Mouse (Mus musculus) layer of hippocampus, adult 9-10 months (tissue): ENCODE results near the gene Ppp1r35.
"Not testable (repeated sequence)": the region's sequence is repeated elsewhere in the genome, so short reads cannot be mapped to it uniquely, and the experiment has no call there.

Experiments used
- DNase-seq: peaks from one replicate; pipeline ENCODE4 v3.0.0; 2022; ENCODE audit warnings: low spot score

Gene Ppp1r35

DNA sequence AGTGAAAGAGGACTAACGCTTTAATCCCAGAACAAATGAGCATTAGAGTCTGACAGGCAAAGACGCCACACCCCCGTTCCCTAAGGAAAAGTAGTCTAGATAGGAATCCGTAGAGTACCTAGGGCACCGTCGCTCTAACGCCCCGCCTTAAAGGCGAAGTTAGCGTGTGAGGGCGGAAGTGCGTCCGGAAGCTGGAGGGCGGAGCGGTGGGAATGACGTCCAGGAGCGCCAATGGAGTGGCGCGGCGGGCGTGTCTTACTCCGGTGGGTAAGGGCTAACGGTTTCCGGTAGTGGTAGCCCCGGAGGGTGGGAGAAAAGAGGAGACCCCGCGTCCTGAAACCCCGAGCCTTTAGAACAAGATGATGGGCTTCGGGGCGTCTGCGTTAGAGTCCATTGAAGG, at the start of gene Ppp1r35:
Ppp1r35 (plus strand) TSS at position 215 of the 400 bp plus-strand sequence.
- DNase-seq: peak; percentile 89

DNA sequence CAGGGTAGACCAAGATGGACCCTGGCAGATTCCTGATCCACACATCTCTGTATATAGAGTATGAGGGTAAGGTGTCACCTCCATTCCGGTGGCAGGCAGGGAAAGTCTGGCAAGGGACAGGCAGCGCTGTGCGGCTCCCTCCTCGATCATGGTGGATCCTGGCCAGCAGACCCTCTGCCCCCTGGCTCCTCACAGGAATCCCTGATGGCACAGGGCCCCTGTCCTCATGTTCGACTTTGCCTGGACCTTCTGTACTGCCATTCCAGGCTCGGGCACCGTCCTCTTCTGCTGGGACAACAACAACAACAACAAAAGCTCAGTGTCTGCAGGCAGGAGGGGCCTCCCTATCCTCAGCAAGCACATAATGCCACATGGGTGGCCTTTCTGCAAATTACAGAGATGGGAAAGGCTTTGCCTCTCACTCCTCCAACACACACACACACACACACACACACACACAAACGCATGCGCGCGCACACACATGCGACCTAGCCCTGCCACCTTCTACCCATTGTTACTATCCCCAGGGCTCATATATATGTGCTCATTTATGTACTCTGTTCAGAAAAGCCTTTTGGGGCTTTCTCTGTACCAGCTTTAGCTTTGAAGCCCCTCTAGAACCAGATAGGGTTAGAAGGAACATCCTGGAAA, 44.9 kb upstream of the Ppp1r35 start:
- no peak for DNase-seq

DNA sequence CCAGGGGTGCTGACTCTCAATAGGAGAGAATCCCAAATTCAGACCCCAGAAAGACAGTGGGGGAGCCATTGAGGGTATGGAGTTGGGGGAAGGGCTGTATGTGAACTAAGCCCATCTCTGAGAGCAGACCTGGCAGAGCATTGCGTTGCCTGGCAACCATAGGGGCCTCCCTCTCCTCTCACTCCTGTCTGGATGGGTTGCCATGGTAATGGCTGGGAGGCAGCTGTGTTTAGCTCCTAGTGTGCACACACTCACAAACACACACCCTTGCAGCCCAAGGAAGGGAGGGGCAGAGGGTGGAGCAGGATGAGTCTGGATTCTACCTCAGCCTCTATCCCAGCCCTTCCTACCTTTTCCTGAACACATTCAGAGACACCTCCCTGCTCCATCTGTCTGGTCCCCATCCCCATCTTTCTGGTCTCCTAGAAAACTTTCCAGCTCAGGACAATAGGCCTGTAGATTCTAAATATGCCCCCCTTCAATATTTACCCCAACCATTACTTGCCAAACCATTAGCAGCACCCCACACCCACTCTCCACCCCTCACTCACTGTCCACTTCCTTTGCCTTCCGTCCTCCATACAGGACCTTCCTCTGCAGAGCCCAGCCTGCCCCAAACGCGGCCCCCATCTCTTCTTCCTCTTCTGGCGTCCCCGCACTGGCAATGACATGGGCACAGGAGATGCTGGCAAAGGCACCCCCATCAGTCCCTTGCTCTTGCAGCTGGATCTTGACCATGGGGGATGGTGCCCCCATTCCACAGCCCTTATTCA, 44.2 kb upstream of the Ppp1r35 start:
- no peak for DNase-seq

DNA sequence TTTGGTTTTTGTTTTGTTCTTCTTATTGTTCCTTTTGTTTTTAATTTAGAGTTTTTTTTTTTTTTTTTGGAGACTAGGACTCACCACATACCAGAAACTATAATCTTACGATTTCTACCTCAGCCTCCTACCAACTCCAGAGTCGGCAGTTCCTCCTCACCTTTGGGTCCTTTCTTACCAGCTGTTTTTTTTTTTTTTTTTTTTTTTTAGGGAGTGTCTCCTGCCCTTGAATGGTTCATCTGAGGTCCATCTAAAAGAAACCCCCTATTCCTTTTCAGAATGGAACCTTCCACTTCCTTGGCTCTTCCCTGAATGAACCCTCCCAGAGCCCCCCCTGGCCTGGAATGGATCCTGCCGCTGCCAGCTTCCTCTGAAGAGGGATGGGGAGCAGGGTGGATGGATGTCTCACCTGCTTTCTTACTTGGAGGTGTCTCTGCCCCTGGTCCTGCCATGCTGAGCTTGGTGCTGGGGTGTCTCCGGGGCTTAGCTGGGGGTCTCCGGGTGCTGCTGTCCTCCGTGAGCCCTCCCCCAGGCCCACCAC, 41.2 kb upstream of the Ppp1r35 start:
- no peak for DNase-seq

DNA sequence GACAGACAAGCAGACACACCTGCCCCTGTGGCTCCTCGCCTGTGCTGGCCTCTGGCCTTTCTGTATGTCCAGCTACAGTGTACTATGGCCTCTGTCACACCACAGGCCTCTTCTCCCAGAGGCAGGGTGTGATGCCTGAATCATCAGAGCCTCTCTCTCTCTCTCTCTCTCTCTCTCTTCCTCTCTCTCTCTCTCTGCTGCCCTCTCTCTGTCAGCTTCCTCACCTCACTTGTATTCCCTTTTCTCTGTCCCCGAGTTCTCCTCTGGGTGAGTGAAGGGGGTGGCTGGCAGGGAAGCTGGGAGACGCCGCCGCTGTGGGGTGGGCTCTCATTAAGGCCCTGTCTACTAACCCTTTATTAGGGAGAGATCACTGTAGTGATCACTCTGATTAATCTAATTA, 40.1 kb upstream of the Ppp1r35 start:
- no peak for DNase-seq

DNA sequence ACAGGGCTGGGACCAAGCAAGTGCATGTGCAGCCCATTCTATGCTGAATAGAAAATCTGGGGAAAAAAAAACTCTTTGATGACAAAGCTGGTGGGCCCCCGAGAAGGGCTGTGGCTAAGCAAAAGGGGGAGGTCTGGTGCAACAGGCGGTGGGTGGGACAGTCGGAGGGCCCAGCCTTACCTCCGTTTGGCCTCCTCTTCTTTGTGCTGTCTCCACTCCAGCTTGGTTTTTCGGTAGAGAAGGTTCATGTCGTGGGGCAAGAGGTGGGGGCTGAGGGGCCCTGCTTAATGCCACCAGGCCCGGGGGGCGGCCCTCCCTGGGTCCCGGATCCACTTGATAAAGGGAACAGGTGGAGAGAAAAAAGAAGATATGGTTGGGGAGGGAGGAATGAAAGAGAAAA, 39.2 kb upstream of the Ppp1r35 start:
- DNase-seq: no peak

DNA sequence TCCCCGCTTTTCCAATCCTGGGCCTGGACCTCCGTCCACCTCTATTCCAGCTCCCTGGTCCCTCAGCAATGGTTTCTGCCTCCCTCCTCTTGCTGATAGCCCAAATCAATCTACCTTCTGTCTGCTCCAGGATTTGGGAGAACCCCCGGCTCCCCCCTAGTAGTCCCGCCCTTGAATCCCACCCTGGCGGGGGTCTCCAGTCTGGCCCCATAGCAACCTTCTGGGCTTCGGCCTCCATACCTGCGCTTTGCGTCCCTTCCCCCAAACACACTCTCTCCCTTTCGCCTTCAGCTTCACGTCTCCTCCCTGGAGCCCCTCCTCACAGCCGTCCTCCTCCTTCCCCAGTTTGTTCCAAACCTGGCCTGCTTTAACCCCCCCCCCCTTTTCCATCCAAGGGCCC, 38.1 kb upstream of the Ppp1r35 start:
- DNase-seq: no peak

DNA sequence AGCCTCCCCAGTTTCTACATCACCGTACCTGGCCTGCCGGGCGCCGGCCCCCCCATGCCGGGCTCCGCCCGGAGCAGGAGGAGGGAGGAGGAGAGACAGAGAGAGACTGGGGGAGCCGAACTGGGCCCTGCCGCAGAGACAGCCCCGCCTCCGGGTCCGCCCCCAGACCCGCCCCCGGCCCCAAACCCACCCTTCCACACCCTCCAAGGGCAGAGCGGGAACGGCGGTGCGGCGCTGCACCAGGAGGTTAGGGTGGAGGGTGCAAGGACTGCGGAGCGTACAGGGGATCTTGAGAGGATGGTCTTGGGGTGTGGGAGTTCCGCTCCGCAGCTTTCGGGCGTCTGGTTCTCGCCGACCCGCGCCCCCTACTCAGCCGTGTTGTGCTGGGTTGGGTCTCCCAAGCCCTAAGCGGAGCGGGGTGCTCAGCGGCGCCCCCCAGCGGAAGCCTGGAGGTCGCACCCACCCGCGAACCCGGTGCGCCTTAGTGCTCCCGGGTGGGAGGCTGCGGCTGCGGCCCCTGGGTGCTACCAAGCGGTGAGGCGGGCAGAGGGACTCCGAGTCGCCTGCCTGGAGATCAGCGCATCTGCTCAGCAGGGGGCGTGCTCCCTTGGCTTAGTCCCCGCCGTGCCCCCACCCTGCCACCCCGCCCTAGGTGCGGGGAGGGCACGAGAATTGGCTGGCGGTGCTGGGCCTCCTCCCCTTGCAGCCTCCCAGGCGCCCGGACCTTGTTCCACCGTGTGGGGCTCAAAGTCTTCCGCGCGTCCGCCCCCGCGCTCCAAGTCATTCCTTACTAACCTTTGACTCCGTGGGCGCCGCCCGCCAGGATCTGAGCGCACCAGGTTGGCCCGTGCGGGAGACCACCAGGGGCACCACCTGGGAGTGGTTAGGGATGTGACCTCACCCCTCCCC, 37.4 kb upstream of the Ppp1r35 start, which contains the start of gene Nyap1:
Nyap1 (minus strand) TSS at position 585 of the 909 bp plus-strand sequence.
- no peak for DNase-seq

DNA sequence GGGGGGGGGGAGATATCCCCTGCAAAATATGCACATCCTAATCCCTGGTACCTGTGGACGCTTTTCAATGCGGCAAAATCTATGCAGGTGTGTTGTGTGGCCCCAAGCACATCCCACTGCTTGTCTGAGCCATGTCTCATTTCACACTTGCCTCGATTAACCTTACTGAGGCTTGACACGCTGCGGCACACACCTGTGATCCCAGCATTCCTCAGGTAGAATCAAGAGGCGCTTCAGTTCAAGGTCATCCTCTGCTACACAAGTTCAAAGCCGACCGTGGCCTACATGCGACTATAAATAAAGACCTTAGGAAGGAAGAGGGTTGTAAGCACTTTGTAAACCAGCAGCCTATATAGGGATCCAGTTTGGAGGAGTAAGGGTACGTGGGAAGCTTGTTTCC, 36.6 kb upstream of the Ppp1r35 start:
- DNase-seq: no peak

DNA sequence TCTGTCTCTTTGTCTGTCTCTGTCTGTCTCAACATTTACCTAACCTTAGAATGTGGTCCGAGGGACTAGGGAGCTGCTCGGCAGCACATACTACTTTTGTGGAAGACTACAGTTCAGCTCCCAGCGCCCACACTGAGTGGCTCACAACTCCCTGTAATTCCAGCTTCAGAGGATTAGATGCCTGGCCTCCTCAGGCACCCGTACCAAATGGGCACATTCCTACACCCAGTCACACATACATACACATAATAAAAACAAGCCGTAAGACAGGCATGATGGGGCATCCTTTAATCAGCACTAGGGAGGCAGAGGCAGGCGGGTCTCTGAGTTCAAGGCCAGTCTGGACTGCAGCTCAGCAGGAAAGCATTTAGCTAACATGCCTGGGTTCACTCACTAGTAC, 35.8 kb upstream of the Ppp1r35 start:
- no peak for DNase-seq

DNA sequence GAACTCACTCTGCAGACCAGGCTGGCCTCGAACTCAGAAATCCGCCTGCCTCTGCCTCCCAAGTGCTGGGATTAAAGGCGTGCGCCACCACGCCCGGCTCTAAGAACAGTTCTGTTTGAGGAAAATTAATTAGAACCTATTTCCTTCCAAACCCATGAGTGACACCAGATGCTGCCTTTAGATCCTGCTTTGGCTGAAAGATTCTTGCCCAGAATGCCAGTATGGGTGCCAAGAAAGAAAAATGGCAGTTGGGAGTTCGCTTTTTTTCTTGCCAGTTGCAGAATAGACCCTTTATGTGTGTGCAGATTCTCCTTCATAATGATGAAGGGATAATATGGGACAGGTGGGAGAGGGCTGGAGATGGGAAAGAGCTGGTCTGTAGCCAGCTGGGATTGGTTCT, 34.5 kb upstream of the Ppp1r35 start:
- no peak for DNase-seq

DNA sequence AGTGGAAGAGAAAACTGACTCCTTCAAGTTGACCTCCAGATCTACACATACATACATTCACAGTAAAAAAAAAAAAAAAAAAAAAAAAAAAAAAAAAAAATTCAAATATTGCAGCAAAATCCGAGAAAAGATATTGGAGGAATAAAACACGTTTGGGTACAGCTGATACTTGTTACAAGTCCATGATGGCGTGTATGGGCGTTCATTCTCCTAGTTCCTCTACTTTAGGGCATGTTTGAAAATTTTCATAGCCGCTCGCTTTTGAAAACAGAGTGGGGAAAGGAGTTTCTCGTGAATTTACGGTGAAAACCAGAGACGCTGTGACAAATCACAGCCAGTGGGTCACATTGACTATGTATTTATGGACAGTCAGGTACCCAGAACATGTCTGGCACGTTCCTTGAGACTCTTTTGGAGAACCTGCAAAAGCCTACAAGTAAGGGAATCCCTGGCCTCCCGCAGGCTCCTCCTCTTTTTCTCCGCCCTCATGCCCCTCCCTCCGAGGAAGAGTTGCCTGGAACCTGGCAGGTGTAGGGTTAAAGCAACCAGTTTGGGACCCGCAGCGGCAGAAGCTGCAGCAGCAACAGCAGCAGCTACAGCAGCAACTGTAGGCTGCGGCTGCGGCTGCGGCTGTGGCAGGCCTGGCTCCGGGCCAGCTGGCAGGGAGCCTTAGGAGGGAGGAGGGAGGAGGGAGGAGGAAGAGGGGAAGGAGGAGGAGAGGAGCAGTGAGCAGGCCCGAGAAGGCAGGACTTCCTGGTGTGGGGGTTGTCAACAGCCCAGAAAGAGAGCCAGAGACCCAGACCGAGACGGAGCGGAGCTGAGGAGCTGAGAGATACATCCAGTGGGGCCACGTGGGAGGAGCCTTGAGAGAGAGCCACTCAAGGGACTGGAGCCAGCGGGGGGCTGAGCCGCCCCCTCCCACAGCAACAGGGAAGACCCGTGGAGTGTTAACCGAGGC, 33.2 kb upstream of the Ppp1r35 start, which contains the start of gene Tsc22d4:
Tsc22d4 (plus strand) TSS at position 517 of the 958 bp plus-strand sequence.
- DNase-seq: no peak

DNA sequence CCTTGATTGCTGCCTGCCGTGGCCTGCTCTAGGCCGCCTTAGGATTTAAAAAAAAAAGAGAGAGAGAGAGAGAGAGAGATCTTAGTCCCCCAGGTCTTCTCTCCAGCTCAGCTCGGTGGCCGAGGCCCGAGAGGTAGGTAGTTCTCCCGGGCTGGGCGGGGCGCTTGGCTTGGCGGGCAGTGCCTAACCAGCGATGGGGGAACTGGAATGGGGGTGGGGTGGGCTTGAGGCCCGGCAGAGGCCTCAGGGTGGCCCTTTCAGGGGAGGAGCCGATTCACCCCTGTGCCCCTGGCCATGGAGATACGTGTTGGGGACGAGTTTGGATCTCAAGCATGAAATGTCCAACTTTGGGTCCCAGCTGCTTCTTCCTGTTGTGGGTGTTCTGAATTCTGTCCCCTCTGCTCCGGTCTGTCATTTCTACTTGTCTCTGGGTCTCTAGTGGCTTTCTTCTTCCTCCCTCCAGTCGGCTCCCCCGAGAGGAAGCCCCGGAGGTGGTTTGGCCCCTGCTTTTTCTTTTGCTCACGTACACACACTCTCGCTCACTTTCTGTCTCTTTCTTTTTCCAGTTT, 32.3 kb upstream of the Ppp1r35 start:
- no peak for DNase-seq

DNA sequence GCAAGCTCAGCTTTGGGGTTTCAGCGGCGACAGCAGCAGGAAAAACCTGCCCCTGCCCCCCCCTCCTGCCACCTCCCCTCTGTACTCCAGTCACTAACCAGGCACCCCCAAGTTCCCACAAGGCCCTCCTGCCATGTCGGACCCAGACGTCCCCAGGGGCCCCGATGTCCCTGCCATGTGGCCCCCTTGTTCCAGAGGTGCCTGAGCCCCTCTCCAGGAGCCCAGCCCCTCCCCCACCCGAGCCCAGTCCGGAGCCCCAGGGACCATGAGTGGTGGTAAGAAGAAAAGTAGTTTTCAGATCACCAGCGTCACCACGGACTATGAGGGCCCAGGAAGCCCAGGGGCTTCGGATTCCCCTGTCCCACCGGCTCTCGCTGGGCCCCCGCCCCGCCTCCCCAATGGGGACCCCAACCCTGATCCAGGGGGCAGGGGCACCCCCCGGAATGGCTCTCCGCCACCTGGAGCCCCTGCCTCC, 31.8 kb upstream of the Ppp1r35 start:
- no peak for DNase-seq

DNA sequence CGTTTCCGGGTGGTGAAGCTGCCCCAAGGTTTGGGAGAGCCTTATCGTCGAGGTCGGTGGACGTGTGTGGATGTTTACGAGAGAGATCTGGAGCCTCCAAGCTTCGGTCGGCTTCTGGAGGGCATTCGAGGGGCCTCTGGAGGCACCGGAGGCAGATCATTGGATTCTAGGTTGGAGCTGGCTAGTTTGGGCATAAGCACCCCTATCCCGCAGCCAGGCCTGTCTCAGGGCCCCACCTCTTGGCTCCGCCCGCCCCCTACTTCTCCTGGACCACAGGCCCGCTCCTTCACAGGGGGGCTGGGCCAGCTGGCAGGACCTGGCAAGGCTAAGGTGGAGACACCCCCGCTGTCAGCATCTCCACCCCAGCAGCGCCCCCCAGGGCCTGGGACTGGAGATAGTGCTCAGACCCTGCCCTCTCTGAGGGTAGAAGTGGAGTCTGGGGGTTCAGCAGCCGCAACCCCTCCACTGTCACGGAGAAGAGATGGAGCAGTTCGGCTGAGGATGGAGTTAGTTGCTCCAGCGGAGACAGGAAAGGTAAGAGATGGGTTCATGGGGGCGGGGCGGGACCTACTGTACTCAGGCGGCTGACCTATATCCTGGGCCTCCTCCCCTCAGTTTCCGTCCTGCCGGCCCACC, 31.2 kb upstream of the Ppp1r35 start:
- no peak for DNase-seq

DNA sequence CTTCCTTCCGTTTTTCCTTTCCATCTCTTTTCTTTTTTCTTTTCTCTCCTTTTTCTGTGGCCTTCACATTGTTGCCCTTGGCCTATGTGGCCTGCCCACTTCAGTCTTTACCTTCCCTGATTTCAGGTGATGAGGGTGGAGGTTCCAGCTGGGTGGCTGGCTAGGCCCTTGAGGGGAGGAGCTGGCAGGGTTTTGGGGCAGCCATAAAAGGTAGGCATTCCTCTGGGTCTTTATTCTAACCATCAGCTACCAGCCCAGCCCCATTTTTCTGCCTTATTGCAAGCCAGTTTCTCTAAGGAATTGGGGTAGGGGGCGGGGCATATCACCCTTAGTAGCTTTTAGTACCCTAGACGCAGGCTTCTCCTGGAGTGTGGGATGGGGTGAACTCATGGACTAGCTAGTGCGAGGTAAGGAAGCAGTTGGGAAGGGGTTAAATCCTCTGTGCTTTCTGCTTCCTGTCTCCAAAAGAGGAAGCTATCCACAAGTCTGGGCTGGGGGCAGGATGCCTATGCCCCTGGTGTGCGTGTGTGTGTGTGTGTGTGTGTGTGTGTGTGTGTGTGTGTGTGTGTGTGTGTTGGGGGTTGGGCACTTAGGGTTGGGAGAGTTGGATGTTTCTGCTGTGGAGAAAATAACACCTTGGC, 30.4 kb upstream of the Ppp1r35 start:
- no peak for DNase-seq

DNA sequence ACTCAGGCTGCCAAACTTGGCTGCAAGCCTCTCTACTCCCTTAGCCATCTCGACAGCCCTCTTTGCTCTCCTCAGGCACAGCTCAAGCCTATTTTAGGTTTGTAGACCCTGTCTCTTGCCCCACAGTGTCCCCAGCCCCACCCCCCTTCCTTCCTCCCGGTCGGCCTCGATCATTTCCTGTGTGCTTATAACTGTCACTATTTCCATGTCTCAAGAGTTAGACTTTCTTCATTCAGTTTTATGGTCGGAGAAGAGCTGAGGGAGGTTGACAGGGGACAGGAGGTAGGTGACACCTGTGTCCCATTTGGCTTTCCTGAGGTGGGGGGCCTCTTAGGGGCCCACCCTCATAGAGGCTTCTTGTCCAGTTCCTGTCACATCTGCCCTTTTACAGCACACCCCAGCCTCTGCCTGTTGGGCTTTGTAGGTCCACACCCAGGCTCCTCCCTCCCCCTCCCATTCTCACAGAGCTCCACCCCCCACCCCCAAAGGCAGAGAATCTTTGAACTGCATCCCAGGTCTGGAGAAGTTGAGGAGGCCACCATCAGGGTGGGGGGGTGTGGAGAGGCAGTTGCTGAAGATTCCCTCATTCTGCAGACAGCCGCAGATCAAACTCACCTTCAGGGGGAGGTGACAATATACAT, 29.3 kb upstream of the Ppp1r35 start:
- no peak for DNase-seq

DNA sequence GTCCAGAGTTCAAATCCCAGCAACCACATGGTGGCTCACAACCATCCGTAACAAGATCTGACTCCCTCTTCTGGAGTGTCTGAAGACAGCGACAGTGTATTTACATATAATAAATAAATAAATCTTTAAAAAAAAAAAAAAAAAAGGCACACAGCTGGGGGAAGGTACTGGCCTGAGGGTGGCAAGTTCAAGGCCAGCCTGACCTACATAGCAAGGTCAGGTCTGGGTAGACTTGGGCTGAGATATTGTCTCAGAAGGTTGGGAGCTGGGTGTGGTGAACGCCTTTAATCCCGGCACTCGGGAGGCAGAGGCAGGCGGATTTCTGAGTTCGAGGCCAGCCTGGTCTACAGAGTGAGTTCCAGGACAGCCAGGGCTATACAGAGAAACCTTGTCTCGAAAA, 28.4 kb upstream of the Ppp1r35 start:
- not testable (repeated sequence) for DNase-seq
